Mouse (Mus musculus): ENCODE measurements at regions not wholly inside any gene's neighbourhood (a gene's known extent, or its start where the extent isn't known, plus 50 kb on each side); places are given as distances from the start of the nearest gene placed in this dataset.

GRCm38 (mm10) chr5:125843259-125843658 is 311.7 kb downstream of the Tmem132b start:
- no peak for DNase-seq (ENCODE audit: low read depth, low spot score)

GRCm38 (mm10) chr5:125849722-125850121 is 318.1 kb downstream of the Tmem132b start:
- DNase-seq (ENCODE audit: low read depth, low spot score), result no peak

GRCm38 (mm10) chr5:125876296-125876695 is 344.7 kb downstream of the Tmem132b start:
- peak; percentile 52 for DNase-seq (ENCODE audit: low read depth, low spot score)

- peak; percentile 72 for DNase-seq (ENCODE audit: low read depth, low spot score)
These were observed 357.3 kb downstream of the Tmem132b start for GRCm38 (mm10) chr5:125888840-125889239.

DNA sequence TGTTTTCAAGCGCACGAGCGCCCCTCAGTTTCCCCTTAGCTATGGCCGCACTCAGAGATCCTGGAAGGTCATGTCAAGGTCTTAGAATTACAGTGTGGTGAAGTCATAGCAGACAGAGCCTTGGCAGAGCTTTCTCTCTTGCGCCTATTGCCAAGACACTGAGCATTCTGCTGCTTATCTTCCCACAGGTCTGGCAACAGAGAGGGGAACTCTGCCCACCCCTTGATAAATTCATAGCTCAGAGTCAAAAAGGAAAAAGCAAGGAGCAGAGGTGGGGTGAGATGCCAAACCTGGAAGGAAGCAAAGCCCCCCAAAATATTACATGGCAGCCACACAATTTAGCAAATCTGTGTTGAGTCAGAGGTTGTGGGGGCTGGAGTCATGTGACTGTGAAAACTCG is 362.3 kb downstream of the Tmem132b start:
- peak; percentile 60 for DNase-seq (ENCODE audit: low read depth, low spot score)

DNA sequence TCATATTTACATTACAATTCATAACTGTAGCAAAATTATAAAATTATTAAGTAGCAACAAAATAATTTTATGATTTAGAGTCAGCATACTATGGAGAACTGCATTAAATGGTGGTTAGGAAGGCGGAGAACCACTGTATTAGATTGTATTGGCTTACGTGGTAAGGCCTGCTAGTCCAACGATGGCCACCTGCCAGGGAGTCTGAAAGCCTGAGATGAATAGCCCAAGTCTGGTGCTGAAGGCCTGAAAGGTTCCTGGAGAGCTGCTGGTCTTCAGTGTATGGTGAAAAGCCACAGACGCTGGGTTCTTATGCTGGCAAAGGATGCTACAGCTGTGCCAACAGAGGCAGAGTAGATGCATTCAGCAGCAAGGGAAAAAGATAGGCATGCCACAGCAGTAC is 370.5 kb downstream of the Tmem132b start:
- no peak for DNase-seq (ENCODE audit: low read depth, low spot score)

- DNase-seq (ENCODE audit: low read depth, low spot score), result peak; percentile 58
These were observed 372.9 kb downstream of the Tmem132b start for GRCm38 (mm10) chr5:125904426-125904825.

GRCm38 (mm10) chr5:125907332-125907731 is 375.8 kb downstream of the Tmem132b start:
- DNase-seq (ENCODE audit: low read depth, low spot score), result peak; percentile 76

DNA sequence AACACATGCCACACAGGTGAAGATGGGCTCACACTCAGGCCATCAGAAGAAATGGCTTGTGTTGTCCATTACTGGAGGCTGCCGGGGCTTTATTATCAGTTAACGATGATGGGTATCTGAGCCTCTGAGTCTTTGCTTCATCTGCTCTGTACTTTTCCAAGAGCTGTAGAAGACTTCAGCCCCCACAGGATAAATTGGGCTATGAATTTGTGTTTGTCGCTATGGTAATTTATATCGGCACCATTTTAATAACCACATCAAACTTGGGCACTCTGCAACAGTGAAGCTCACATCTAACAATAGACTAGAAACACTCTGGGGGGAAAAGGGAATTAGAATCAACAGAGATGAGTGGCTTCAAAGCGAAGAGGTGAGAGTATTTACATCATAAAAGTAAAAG is 376.3 kb downstream of the Tmem132b start:
- peak; percentile 66 for DNase-seq (ENCODE audit: low read depth, low spot score)

- DNase-seq (ENCODE audit: low read depth, low spot score), result peak; percentile 52
These were observed 384.3 kb downstream of the Tmem132b start for GRCm38 (mm10) chr5:125915857-125916256.

GRCm38 (mm10) chr5:125920965-125921364 is 389.4 kb downstream of the Tmem132b start:
- DNase-seq (ENCODE audit: low read depth, low spot score), result no peak

DNA sequence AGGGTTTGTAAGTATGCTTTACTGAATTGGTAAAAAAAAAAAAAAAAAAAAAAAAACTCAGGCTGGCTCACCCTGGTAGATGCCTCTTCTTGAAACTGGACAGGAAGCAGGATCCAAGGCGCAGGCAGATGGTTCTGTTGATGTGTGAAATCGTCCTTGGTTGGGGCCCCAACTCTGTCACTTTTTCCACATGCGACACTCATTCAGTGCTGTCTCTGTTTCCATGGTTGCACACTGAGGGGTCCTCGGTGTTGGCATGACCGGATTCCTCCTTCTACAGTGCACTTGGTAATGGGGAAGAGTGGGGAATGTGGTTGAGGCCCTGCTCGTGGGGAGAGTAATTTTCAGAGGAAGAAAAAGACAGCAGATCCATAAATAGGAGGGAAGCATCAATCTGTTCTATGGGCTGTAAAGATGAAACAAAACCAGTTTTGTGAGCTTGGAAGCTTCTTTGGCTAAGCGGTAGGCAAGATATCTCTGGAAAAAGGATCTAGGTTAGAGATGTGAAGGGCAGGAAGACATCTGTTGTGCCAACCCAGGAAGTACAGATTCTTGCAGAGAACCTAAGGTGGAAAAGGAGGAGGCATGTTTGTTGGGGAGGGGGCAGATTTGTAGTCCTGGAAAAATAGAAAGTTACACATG is 394.4 kb downstream of the Tmem132b start:
- DNase-seq (ENCODE audit: low read depth, low spot score), result peak; percentile 54

DNA sequence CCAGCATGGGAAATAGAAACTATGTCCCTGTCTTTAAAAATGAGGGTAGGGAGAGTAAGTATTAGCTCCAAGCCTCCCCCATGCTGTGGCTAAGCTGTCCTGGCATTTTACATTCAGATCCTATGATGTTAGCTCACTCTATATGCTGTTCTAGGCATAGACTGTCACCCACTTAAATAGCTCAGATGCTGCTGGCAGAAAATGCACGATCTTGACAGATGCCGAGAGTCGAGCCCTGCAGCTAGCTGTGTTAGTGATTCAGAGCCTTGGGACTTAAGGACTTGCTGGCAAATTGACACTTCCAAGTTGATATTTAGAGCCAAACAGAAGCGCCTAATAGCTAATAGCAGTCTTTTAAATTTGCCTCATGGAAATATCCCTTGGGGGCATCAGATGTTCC is 399.9 kb downstream of the Tmem132b start:
- DNase-seq (ENCODE audit: low read depth, low spot score), result peak; percentile 89

- DNase-seq (ENCODE audit: low read depth, low spot score), result no peak
These were observed 407.8 kb downstream of the Tmem132b start for GRCm38 (mm10) chr5:125939416-125939815.

DNA sequence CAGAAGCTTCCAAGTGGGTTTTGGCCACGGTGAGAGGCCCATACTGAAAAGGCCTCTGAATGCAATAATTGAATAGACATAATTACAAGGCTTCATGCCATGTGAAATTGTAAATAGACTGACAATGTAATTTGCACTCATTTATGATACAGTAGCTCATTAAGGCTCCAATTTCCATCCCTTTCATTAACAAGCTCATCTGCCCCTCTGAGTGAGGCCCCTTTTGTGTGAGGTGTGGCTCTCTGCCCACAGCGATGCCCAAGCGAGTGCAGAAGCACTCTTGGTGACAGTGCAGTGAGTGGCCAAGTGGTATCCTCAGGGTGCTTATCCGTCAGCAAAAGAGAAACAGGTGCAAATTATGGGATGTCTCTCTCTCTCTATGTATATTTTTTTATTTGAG is 415.2 kb downstream of the Tmem132b start:
- no peak for DNase-seq (ENCODE audit: low read depth, low spot score)

GRCm38 (mm10) chr5:125951641-125952040 is 420.1 kb downstream of the Tmem132b start:
- no peak for DNase-seq (ENCODE audit: low read depth, low spot score)

- peak; percentile 27 for DNase-seq (ENCODE audit: low read depth, low spot score)
These were observed 432.5 kb downstream of the Tmem132b start for GRCm38 (mm10) chr5:125964039-125964438.

- DNase-seq (ENCODE audit: low read depth, low spot score), result no peak
These were observed 436.6 kb downstream of the Tmem132b start for GRCm38 (mm10) chr5:125968151-125968550.

DNA sequence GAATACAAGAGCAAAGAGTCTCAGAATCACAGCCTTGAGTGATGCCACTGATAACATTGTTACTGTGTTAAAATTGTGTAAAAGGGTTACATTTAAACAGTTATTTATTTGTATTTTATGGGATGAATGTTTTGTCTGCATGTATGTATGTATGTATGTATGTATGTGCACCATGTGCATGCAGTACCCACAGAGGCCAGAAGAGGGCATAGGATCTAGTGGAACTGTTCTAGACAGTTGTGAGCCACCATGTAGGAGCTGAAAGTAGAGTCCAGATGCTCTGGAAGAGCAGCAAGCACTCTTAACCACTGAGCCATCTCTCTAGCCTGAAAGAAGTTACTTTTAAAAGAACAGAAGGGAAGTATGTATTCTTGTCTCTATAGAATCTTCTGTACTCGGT is 442.5 kb downstream of the Tmem132b start:
- DNase-seq (ENCODE audit: low read depth, low spot score), result no peak

- peak; percentile 18 for DNase-seq (ENCODE audit: low read depth, low spot score)
These were observed 448.2 kb downstream of the Tmem132b start for GRCm38 (mm10) chr5:125979801-125980200.

- DNase-seq (ENCODE audit: low read depth, low spot score), result no peak
These were observed 453.8 kb downstream of the Tmem132b start for GRCm38 (mm10) chr5:125985356-125985755.

DNA sequence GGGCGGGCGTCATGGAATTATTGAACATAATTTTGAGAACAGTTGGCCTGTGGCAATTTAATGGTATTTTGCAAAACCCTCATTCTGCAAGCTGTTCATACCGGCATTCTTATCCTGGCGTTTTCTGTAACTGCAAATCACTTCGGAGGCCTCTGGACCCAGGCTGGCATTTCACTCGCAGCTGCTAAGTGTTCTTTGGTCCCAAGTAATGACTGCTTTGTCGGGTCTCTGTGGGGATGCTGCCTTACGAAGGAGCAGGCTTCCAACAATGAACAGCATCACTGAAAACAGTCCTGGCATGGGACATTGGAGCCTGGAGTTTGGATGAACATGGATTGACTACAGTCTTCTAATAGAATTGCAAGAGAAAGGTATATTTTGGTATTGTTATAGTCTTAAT is 465.6 kb downstream of the Tmem132b start:
- no peak for DNase-seq (ENCODE audit: low read depth, low spot score)

DNA sequence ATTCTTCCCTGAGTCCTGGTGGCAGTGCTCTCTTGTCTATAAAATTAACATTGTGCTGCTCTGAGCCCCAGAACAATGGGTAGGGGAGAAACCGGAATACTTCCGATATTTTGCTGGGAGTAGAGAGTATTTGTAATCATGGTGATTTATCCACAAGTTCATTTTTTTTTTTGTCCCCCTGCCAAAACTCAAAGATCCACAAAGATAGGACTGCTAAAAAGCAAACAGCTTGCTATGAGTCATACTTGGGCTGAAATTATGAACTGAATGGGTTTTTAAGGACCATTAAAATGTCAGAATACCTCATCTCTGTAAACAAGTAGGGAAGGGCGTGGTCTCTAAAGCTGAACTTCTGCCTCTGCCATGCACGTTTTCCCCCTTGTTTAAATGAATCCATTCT is 476.3 kb downstream of the Tmem132b start:
- peak; percentile 64 for DNase-seq (ENCODE audit: low read depth, low spot score)

DNA sequence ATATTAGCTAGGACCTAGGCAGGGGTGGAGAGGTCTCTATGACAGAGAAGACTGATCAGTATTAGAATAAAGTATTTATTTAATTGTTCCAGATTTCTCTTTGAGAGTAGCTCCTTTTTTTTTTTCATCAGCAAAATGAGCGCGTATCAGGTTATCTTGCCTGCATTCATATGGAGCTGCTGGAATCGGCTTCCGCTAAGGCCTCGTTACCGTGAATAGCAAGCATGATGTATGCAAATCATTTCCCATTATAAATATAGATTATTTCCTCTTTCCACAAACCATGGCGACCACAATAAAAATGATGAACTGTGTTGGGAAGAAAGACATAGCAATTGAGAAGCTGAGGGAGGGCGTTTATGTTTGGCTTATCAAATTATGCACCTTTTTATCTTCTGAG is 476.7 kb downstream of the Tmem132b start:
- peak; percentile 14 for DNase-seq (ENCODE audit: low read depth, low spot score)
